Mouse (Mus musculus) forebrain, embryonic 15.5 days (tissue): ENCODE data around the gene Bcl9l. TPM values are rescaled to one million over a fixed set of nuclear protein-coding genes. Genes with fewer than 3 reads are reported as not detected.

Experiments used
- ATAC-seq: fragments of 200-750 bp; cut with Nextera tagmentation; replicated peaks from 2 replicates; pipeline ENCODE4 v1.8.0; 2017; ENCODE audit warnings: mild to moderate bottlenecking, moderate TSS enrichment, moderate library complexity
- H3K27ac ChIP-seq: fragments of 300-500 bp; sonication (generic); replicated peaks from 2 replicates; pipeline ENCODE4 v1.5.1; 2015; ENCODE audit warnings: mild to moderate bottlenecking, inconsistent platforms
- H3K27me3 ChIP-seq: fragments of 300-500 bp; sonication (generic); 2 replicates; pipeline ENCODE4 v1.6.1; 2015; ENCODE audit warnings: inconsistent platforms
- H3K36me3 ChIP-seq: fragments of 300-500 bp; sonication (generic); 2 replicates; pipeline ENCODE4 v1.6.1; 2015; ENCODE audit warnings: mild to moderate bottlenecking, inconsistent platforms
- H3K4me1 ChIP-seq: fragments of 300-500 bp; sonication (generic); 2 replicates; pipeline ENCODE4 v1.6.1; 2015; ENCODE audit warnings: inconsistent platforms
- H3K4me2 ChIP-seq: fragments of 300-500 bp; sonication (generic); replicated peaks from 2 replicates; pipeline ENCODE4 v1.6.1; 2015; ENCODE audit warnings: mild to moderate bottlenecking, inconsistent platforms
- H3K4me3 ChIP-seq: fragments of 300-500 bp; sonication (generic); 2 replicates; pipeline ENCODE4 v1.5.1; 2015; ENCODE audit warnings: mild to moderate bottlenecking, inconsistent platforms
- H3K9ac ChIP-seq: fragments of 300-500 bp; sonication (generic); replicated peaks from 2 replicates; pipeline ENCODE4 v1.6.1; 2015; ENCODE audit warnings: mild to moderate bottlenecking, inconsistent platforms
- H3K9me3 ChIP-seq: fragments of 300-500 bp; sonication (generic); 2 replicates; pipeline ENCODE4 v1.6.1; 2016; ENCODE audit warnings: inconsistent platforms
- WGBS: fragments of 180-500 bp; shearing (Covaris S2); methylation state at CpG from one replicate; pipeline ENCODE4 v1.1.7; 2015; ENCODE audit warnings: mixed read lengths; 5-methylcytosine and 5-hydroxymethylcytosine counted together
- polyA plus RNA-seq: library from polyadenylated mRNA; unstranded; fragments of >200 nt; fragmentation: Nextera tagmentation; extraction: Ambion mirVana; gene quantifications from 2 replicates; pipeline ENCODE4 v1.2.1, GENCODE M21; 2015

The Bcl9l gene
- polyA plus RNA-seq, 1 experiment from 2014 or later, result 14.4 TPM

- Histone ChIP-seq H3K27me3 (no peaks in the 10 kb centered on the region), H3K4me3 (no peak overlapping the region)
- ATAC-seq, result no peak
These were observed 66.0 kb downstream of the Bcl9l start for GRCm38 (mm10) chr9:44548412-44549152.

DNA sequence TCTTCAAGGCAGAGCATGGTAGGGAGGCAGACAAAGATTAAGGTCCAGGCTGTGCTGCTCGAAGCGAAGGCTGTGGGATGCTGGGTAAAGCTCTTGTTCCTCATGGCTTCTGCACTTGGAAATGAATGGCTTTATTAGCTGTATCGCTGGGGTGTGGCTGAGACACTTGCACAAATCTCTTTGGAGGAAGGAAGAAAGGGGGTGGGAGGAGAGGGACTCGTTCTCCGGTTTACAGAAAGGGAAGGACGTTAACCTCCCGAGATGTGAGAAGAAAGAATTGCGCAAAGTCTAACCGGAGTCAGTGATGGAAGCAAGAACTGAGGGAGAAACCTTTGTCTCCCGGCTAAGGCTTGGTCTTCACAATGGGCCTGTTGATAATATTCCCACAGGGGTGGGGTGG is 68.5 kb downstream of the Bcl9l start:
- no peaks in the 10 kb centered on the region for H3K4me1 ChIP-seq
- H3K4me2 ChIP-seq, result no peak overlapping the region
- no peak overlapping the region for H3K9ac ChIP-seq
- 86% methylated on average over 10 of the region's 10 CpGs for WGBS
- H3K27ac ChIP-seq, result no peak overlapping the region
- H3K27me3 ChIP-seq, result no peaks in the 10 kb centered on the region
- H3K4me3 ChIP-seq, result no peak overlapping the region
- H3K36me3 ChIP-seq, result no peaks in the 10 kb centered on the region
- no peaks in the 10 kb centered on the region for H3K9me3 ChIP-seq
- ATAC-seq, result no peak

More at GRCm38 (mm10) chr9:44548412-44549152, 66.0 kb downstream of the Bcl9l start:
- no peak overlapping the region for H3K9ac ChIP-seq
- H3K4me2 ChIP-seq, result no peak overlapping the region
- no peaks in the 10 kb centered on the region for H3K9me3 ChIP-seq
- 90% methylated on average over 8 of the region's 8 CpGs for WGBS
- no peaks in the 10 kb centered on the region for H3K4me1 ChIP-seq
- H3K27ac ChIP-seq, result no peak overlapping the region
- no peaks in the 10 kb centered on the region for H3K36me3 ChIP-seq

GRCm38 (mm10) chr9:44552161-44552560 is 69.5 kb downstream of the Bcl9l start:
- no peaks in the 10 kb centered on the region for H3K4me1 ChIP-seq
- H3K9me3 ChIP-seq, result no peaks in the 10 kb centered on the region
- WGBS, result 76% methylated on average over 8 of the region's 8 CpGs
- H3K27me3 ChIP-seq, result no peaks in the 10 kb centered on the region
- H3K4me3 ChIP-seq, result no peak overlapping the region
- H3K36me3 ChIP-seq, result no peaks in the 10 kb centered on the region
- H3K27ac ChIP-seq, result no peak overlapping the region
- no peak overlapping the region for H3K9ac ChIP-seq
- ATAC-seq, result no peak
- H3K4me2 ChIP-seq, result no peak overlapping the region

Other genes starting within 250 kb of the Bcl9l start
- gene Cbl, start 248.8 kb upstream of the Bcl9l start, polyA plus RNA-seq, result 25.7 and 26.4 TPM in 2 replicates
- 0.32 TPM in 1 of 2 replicates, not detected in the other for gene Ccdc153, start 242.1 kb upstream of the Bcl9l start, polyA plus RNA-seq
- gene Pdzd3, start 231.4 kb upstream of the Bcl9l start, polyA plus RNA-seq, result 0.59 and 0.61 TPM in 2 replicates
- 4.5 and 5.2 TPM in 2 replicates for gene Nlrx1, start 214.2 kb upstream of the Bcl9l start, polyA plus RNA-seq
- 14.2 and 15.6 TPM in 2 replicates for gene Abcg4, start 194.2 kb upstream of the Bcl9l start, polyA plus RNA-seq
- gene Hinfp, start 177.2 kb upstream of the Bcl9l start, polyA plus RNA-seq, result 33.4 and 35.4 TPM in 2 replicates
- 21.5 and 24.2 TPM in 2 replicates for gene C2cd2l, start 162.5 kb upstream of the Bcl9l start, polyA plus RNA-seq
- 32.2 and 32.5 TPM in 2 replicates for gene Dpagt1, start 156.8 kb upstream of the Bcl9l start, polyA plus RNA-seq
- gene H2afx, start 148.1 kb upstream of the Bcl9l start, polyA plus RNA-seq, result 232 and 253 TPM in 2 replicates
- gene Hmbs, start 138.6 kb upstream of the Bcl9l start, polyA plus RNA-seq, result 66.3 and 71.2 TPM in 2 replicates
- gene Vps11, start 121.2 kb upstream of the Bcl9l start, polyA plus RNA-seq, result 38.4 and 42.3 TPM in 2 replicates
- 21.6 and 22.0 TPM in 2 replicates for gene Hyou1, start 103.3 kb upstream of the Bcl9l start, polyA plus RNA-seq
- gene Slc37a4, start 86.0 kb upstream of the Bcl9l start, polyA plus RNA-seq, result 36.1 and 37.4 TPM in 2 replicates
- 1,070 and 1,143 TPM in 2 replicates for gene Rps25, start 75.7 kb upstream of the Bcl9l start, polyA plus RNA-seq
- 320 and 321 TPM in 2 replicates for gene Trappc4, start 75.2 kb upstream of the Bcl9l start, polyA plus RNA-seq
- 34.6 and 35.1 TPM in 2 replicates for gene Ccdc84, start 64.3 kb upstream of the Bcl9l start, polyA plus RNA-seq
- not detected in 2 replicates for gene Foxr1, start 41.7 kb upstream of the Bcl9l start, polyA plus RNA-seq
- gene Upk2, start 27.8 kb upstream of the Bcl9l start, polyA plus RNA-seq, result not detected in 2 replicates
- gene Cxcr5, start 79.1 kb downstream of the Bcl9l start, polyA plus RNA-seq, result 0.06 TPM in 1 of 2 replicates, not detected in the other
- 22.9 and 23.1 TPM in 2 replicates for gene Ddx6, start 122.1 kb downstream of the Bcl9l start, polyA plus RNA-seq
- gene Treh, start 190.4 kb downstream of the Bcl9l start, polyA plus RNA-seq, result not detected in 2 replicates